Mouse (Mus musculus) liver, embryonic 14.5 days (tissue): ENCODE results near the gene 2810408A11Rik.

Experiments used
- CTCF ChIP-seq: IDR thresholded peaks from 2 replicates; pipeline ENCODE4 v1.5.1; 2016; ENCODE audit warnings: antibody characterized with exemption, low read depth, control low read depth
- EP300 ChIP-seq: IDR thresholded peaks from 2 replicates; pipeline ENCODE4 v1.6.1; 2016; ENCODE audit warnings: antibody characterized with exemption, low read depth

DNA sequence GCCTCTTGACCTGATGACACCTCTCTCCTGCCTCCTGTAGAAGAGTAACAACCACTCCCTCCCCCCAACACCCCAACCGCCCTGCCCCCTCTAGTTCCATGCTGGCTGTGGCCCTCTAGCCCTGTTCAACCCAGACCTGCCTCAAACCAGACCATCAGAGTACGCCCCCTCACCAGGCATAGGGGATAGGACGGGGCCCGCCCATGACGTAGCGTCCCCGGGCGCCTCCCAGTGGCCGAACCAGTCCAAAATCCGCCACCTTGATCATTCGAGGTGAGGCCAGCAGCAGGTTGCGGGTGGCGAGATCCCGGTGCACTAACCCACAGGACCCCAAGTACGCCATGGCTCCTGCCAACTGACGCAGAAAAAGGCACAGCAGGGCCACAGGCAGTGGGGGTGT lies 45.4 kb downstream of the 2810408A11Rik start:
- peak; percentile 92 for TF ChIP-seq CTCF
- TF ChIP-seq EP300: no peak
